Mouse (Mus musculus) testis, adult 2 months (tissue): ENCODE measurements around the gene Olfr1061. TPM values are rescaled to one million over a fixed set of nuclear protein-coding genes. Genes with fewer than 3 reads are reported as not detected.
"Not testable (repeated sequence)": the region's sequence is repeated elsewhere in the genome, so short reads cannot be mapped to it uniquely, and the experiment has no call there.

Experiments used
- H3K27ac ChIP-seq: fragments of 200-500 bp; 2 replicates; pipeline ENCODE4 v1.5.1; 2012; ENCODE audit warnings: low read depth, low read length; ENCODE audit not compliant: control insufficient read depth, insufficient read depth
- H3K27me3 ChIP-seq: fragments of 200-500 bp; 2 replicates; pipeline ENCODE4 v1.6.1; 2012; ENCODE audit warnings: mild to moderate bottlenecking, low read length, moderate library complexity; ENCODE audit not compliant: control insufficient read depth, insufficient read depth
- H3K36me3 ChIP-seq: fragments of 200-500 bp; 2 replicates; pipeline ENCODE4 v1.6.1; 2012; ENCODE audit warnings: mild to moderate bottlenecking, low read length; ENCODE audit not compliant: control insufficient read depth, insufficient read depth
- H3K4me1 ChIP-seq: fragments of 200-500 bp; 2 replicates; pipeline ENCODE4 v1.6.1; 2012; ENCODE audit warnings: low read length; ENCODE audit not compliant: control insufficient read depth, insufficient read depth
- H3K4me3 ChIP-seq: fragments of 200-500 bp; 2 replicates; pipeline ENCODE4 v1.5.1; 2012; ENCODE audit warnings: low read depth, mild to moderate bottlenecking, low read length, moderate library complexity, mixed read lengths; ENCODE audit not compliant: control insufficient read depth
- CTCF ChIP-seq: fragments of 200-500 bp; IDR thresholded peaks from 2 replicates; pipeline ENCODE4 v1.5.1; 2012; ENCODE audit warnings: low read depth, mild to moderate bottlenecking, inconsistent platforms, low read length, moderate library complexity; ENCODE audit not compliant: control insufficient read depth, insufficient read depth, insufficient replicate concordance
- POLR2A ChIP-seq: fragments of 200-500 bp; IDR thresholded peaks from 2 replicates; pipeline ENCODE4 v1.6.1; 2012; ENCODE audit warnings: low read depth, mild to moderate bottlenecking, inconsistent platforms, low read length, moderate library complexity; ENCODE audit not compliant: control insufficient read depth
- polyA plus RNA-seq: library from polyadenylated mRNA; depleted of rRNA; stranded (reverse); fragments of >200 nt; gene quantifications from 2 replicates; pipeline ENCODE4 v1.2.3, GENCODE M21; 2012; rRNA removed

Gene Olfr1061
- polyA plus RNA-seq, 1 experiment: not detected

- no peaks in the 10 kb centered on the region for H3K36me3 ChIP-seq
- no peak within 1 kb of the TSS for H3K4me3 ChIP-seq
- no peaks in the 10 kb centered on the region for H3K4me1 ChIP-seq
- H3K27ac ChIP-seq: no peak within 1 kb of the TSS
- TF ChIP-seq POLR2A (no peak), CTCF (no peak)
- no peaks in the 10 kb centered on the region for H3K27me3 ChIP-seq
Measured at GRCm38 (mm10) chr2:86378293-86378692, 35.6 kb downstream of the Olfr1061 start, which contains the start of gene Olfr1057. Olfr1057 (minus strand) TSS chr2:86378393.

DNA sequence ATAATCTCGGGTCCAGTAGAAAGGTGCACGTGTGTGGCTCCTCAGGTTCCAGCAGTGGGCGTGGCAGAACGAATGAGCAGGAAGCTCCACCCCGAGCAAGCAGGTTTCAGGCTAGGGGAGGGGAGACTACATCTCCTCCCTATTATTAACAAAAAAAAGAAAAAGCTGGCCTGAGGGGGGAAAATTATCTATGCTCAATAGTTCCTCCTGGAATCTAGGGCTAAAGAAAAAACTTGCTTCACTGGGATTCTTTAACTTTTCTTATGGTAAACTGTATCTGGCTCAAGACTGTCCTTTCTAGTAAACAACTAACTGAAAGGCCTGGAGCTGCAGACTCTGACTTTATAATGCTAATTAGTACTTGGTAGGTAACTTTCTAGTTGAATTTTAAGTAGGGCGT is 47.5 kb downstream of the Olfr1061 start:
- not testable (repeated sequence) for H3K27me3 ChIP-seq, H3K27ac ChIP-seq, H3K4me3 ChIP-seq, H3K36me3 ChIP-seq, H3K4me1 ChIP-seq

Other genes with a start within 250 kb of the Olfr1061 start
- gene Olfr1043, start 246.5 kb downstream of the Olfr1061 start, polyA plus RNA-seq: not detected in 2 replicates
- not detected in 2 replicates for gene Olfr1044, start 236.2 kb downstream of the Olfr1061 start, polyA plus RNA-seq
- gene Olfr52, start 228.4 kb downstream of the Olfr1061 start, polyA plus RNA-seq: not detected in 2 replicates
- gene Olfr1045, start 211.0 kb downstream of the Olfr1061 start, polyA plus RNA-seq: not detected in 2 replicates
- gene Olfr1046, start 194.7 kb downstream of the Olfr1061 start, polyA plus RNA-seq: not detected in 2 replicates
- not detected in 2 replicates for gene Olfr1047, start 182.6 kb downstream of the Olfr1061 start, polyA plus RNA-seq
- gene Olfr1048, start 173.8 kb downstream of the Olfr1061 start, polyA plus RNA-seq: not detected in 2 replicates
- not detected in 2 replicates for gene Olfr1049, start 155.7 kb downstream of the Olfr1061 start, polyA plus RNA-seq
- not detected in 2 replicates for gene Olfr1051, start 135.0 kb downstream of the Olfr1061 start, polyA plus RNA-seq
- gene Olfr1052, start 121.6 kb downstream of the Olfr1061 start, polyA plus RNA-seq: not detected in 2 replicates
- gene Olfr1053, start 98.8 kb downstream of the Olfr1061 start, polyA plus RNA-seq: not detected in 2 replicates
- gene Olfr1054, start 78.6 kb downstream of the Olfr1061 start, polyA plus RNA-seq: not detected in 2 replicates
- not detected in 2 replicates for gene Olfr1055, start 63.8 kb downstream of the Olfr1061 start, polyA plus RNA-seq
- gene Olfr1056, start 51.6 kb downstream of the Olfr1061 start, polyA plus RNA-seq: not detected in 2 replicates
- gene Olfr1057, start 35.7 kb downstream of the Olfr1061 start, polyA plus RNA-seq: not detected in 2 replicates
- not detected in 2 replicates for gene Olfr1058, start 25.5 kb downstream of the Olfr1061 start, polyA plus RNA-seq
- gene Olfr1062, start 12.7 kb upstream of the Olfr1061 start, polyA plus RNA-seq: not detected in 2 replicates
- gene Olfr1065, start 36.5 kb upstream of the Olfr1061 start, polyA plus RNA-seq: not detected in 2 replicates
- not detected in 2 replicates for gene Olfr1066, start 42.2 kb upstream of the Olfr1061 start, polyA plus RNA-seq
- not detected in 2 replicates for gene Olfr228, start 73.3 kb upstream of the Olfr1061 start, polyA plus RNA-seq
- not detected in 2 replicates for gene Olfr1076, start 94.4 kb upstream of the Olfr1061 start, polyA plus RNA-seq
- not detected in 2 replicates for gene Olfr1079, start 128.4 kb upstream of the Olfr1061 start, polyA plus RNA-seq
- gene Olfr1080, start 144.2 kb upstream of the Olfr1061 start, polyA plus RNA-seq: not detected in 2 replicates
- gene Olfr1082, start 184.9 kb upstream of the Olfr1061 start, polyA plus RNA-seq: not detected in 2 replicates
- gene Olfr1084, start 225.7 kb upstream of the Olfr1061 start, polyA plus RNA-seq: not detected in 2 replicates
- not detected in 2 replicates for gene Olfr1085, start 248.0 kb upstream of the Olfr1061 start, polyA plus RNA-seq